Mouse (Mus musculus) bone marrow macrophage, adult 2 months (primary cell): ENCODE results near the gene Arf4.

ENCODE experiments used
- CTCF ChIP-seq: IDR thresholded peaks from 2 replicates; pipeline ENCODE4 v1.5.1; 2012; ENCODE audit warnings: low read depth, mild to moderate bottlenecking, low read length, moderate library complexity
- POLR2A ChIP-seq: IDR thresholded peaks from 2 replicates; pipeline ENCODE4 v1.6.1; 2012; ENCODE audit warnings: mild to moderate bottlenecking, low read depth, low read length, borderline replicate concordance

GRCm38 (mm10) chr14:26675791-26676190, 37.9 kb downstream of the Arf4 start:
- TF ChIP-seq CTCF (no peak), POLR2A (no peak)
